Mouse (Mus musculus) testis, postnatal 10 days (tissue): ENCODE measurements around the gene Swap70.

Experiments used
- DNase-seq: peaks from one replicate; pipeline ENCODE4 v3.0.0; 2021; ENCODE audit warnings: low spot score

Swap70 gene

DNA sequence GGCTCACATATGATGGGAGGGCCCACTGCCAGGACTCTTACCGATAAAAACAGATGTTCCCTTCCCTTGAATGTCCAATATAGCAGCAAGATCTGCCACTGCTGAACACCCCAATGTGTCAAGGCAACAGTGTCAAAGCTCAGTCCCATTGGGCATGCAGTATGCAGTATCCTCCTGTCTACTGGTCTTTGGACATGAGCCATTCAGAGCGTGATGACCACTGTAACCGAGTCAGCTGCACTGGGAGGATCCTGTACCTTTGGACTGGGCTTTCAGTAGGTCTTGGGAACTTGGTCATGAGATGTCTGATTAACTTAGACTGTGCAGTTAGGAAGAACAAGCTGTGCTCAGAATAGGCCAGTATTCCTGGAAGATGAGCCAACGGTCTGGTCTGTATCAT, 84.0 kb downstream of the Swap70 start:
- no peak for DNase-seq

DNA sequence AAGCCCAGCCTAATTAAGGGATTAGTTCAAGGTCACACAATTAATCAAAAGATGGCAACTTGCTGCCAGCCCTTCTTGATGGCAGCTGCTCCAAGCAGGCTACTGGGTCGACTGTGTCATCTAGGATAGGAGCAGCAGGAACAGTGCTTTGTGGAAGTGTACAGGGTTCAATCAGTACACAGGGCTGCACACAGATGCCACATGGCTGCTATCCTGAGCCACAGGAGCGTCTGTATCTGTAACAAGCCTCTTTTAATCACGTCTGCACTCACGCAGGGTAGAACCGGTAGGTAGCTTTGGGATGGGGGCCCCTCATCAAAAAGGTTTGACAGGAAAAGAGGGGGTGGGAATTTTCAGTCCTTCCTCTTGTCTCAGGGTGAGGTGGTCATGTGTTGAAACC, 84.8 kb downstream of the Swap70 start:
- DNase-seq = no peak

DNA sequence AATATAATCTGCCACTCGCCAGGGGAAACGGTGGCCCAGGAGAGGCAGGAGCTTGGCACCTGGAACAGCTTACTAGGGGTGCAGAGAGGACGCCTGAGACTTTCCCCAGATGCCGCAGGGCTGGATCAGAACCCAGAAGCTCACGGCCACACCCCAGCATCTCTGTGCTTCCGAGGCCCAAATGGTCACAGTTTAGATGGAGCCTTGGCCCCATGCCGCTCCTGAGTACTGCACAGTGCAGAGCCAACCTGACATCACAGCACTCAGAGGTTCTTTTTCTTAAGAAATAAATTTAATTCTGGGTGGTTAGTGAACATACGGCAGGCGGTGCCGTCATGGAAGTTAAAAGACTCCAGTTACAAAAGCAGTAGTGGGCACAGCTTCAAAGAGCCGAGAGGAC, 86.2 kb downstream of the Swap70 start:
- no peak for DNase-seq

DNA sequence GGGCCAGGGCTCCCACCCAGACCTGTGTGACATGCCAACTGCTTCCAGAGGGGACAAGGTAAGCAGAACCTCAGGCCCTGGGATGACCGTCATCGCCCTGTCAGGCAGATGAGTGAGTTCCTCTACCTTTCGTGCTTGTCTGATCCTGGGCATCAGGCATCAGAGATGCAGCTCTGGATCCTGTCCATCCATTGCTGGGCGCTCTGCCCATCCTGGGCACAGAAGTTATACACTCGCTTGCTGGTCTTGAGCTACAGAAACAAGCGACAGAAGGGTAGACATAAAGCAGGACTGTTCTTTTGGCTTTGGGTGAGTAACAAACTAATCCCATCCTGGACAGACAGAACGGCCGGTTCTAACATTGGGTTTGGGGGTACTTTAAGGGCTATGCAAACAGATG, 87.7 kb downstream of the Swap70 start:
- no peak for DNase-seq

DNA sequence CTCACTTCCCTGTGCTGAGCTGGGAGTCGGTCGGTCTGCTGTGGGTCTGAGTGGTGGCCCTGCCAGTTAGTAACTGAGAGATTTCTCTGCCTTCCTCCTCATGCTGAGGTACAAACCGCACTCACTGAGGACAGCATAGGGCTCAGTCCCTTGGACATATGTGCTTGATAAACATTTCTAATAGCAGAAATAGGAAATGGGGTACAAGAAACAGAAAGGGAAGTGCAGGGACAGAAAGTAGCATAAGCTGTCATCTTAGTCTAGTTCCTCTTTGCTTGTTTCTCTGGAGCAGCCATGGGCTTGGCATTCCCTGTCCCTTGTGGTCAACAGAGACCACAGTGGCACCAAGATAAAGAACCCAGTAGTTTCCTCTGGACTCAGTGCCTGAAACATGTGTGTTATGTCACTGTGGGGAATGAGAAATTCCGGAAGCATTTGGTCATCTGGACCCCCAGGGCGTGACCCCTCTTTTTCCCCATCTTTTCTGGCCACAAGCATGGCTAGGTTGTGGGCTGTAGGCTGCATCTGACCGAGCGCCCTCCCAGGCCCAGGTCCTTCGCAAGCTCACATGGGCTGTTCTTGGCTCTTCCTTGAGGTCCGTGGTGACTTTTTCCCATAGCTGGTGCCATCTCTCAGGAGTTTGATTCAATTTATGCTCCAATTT, 92.0 kb downstream of the Swap70 start:
- DNase-seq = no peak

DNA sequence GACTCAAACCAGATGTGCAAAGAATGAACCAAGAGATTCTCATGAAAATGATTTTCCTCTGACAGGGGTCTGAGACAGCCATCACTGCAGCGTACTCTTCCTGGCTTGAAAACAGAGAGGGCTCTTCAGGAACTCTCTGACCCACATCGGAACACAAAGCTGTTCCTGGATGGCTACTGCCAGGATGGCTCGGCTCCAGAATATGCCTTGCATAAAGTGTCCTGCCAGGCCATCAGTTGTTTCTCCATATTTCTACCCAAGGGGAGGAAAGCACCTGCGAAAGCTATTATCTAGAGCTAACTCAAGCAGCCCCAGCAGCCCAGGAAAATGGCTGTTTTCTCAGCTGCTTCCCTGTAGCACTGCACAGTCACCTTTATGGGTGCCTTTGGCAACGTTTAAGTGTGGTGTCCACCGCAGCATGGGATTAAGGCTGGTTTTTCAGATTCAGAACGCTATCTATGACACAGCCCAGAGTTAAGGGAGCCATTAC, 92.9 kb downstream of the Swap70 start:
- DNase-seq = no peak

DNA sequence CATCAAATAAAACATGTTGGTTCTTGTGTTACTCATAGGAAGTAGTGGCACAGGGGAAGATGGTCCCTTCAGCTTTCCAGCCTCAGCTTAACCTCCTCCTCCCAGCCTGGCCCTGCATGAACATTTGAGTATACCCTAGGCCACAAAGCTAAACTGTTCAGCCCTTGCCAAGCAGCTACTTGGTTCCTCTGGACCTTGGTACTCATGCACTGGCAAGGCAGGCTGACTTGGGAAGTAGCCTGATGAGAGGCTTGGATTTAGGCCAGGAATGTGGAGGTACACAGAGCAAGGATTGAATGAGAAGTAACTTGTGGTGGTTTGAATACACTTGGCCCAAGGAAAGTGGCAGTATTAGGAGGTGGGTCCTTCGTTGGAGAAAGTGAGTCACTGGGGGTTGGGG, 93.8 kb downstream of the Swap70 start:
- DNase-seq = no peak

DNA sequence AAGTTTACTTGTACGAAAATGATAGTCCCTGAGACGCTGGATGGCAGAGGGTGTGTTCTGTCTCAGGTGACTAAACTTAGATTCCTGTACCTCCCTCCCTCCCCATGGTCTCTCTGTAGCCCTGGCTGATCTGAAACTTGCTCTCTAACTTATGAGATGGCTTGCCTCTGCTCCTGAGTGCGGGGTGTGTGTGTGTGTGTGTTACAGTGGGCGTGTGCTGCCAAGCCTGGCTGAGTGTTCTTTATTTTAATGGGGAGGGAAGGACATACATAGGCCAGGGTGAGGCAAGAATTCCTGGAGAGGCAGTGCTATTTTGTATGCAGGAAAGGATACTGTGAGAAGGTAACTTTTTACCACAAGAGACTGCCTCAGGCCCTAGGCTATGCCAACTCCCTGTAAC, 95.9 kb downstream of the Swap70 start:
- DNase-seq = no peak

DNA sequence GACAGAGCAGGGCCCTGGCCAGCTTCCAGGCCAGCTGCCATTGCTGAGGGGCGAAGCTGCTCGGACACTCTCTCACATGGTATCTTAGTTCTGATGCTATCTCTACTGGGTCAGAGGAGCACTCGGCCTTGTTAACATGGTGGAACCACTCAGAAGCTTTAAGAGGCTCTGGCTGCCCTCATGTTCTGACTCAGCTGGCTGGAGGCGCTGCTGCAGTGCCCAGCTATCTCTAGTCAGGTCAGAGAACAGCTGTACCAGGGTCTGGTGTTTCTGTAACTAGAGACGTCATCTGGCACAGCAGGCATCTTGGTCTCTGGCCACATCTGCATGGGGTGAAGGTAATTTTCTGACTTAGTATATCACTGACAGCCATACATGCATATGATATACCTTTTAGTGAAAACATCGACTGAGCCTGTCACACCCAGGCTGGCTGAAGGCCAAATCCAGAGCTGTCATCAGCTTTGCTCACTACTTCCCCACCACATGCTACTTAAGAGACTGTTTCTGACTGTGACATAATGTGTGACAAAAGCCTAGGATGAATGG, 97.5 kb downstream of the Swap70 start:
- no peak for DNase-seq

DNA sequence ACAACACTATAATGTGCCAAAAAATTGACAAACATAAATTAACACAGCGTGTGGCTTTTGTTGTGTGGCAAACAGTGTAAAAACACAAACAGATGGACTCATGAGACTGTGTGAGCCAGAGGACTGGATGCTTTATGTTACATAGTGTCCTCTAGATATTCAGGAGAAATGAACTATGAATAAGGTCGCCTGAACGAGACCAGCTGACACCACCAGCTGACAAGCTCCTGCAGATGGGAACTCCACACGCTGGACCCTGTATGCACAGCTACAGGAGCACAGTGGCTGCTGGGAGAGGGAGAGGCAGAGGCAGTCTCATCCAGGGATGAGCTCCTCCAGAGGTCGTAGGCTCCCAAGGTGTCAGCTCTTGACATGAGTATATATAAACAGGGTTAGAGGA, 99.6 kb downstream of the Swap70 start:
- DNase-seq = no peak

DNA sequence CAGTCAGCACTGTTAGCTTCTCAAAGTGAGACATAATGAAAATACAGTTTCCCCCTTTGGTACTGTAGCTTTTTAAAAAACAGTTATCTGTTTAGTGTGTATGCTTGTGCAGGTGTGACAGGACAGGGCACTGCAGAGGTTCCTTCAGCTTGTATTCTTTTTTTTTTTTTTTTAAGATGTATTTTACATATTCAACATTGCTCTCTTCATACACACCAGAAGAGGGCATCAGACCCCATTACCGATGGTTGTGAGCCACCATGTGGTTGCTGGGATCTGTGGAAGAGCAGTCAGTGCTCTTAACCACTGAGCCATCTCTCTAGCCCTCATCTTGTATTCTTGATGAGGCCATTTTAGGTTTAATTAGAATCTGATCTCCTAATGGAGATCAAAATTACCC, 103.3 kb downstream of the Swap70 start:
- no peak for DNase-seq

DNA sequence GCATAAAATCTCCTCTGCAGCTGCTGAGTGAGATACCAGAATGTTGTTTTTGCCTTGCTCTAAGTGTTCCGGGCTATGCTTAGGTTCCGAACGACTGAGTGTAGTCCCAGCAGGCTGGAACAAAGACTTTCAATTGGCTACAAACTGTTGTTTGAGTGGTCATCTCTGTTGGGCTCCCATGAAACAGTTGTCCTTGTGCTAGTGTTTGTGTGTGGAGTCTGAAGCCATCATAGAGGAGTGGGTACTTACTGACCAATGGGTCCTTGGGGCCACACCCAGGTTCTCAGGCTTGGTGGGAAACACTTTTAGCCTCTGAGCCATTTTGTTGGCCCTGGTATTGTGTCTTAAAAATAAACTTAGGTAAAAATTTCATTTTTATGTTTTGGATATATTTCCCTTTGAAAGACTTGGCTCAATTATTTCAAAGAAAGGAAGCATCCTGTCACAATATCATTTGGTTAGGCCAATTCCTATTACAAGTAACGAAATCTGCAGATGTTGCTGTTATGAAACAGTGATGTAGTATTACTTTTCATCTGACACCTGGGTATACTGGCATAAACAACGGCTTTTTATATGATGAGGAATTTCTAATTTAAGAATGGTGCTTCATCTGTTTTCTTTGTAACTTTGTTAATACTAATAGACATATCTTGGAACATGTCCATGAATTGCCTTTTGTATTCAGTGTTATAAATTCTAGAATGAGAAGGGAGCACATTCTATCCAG, 104.0 kb downstream of the Swap70 start:
- DNase-seq = no peak
